Mouse (Mus musculus): ENCODE measurements around the gene Vmn1r214.

The Vmn1r214 gene

DNA sequence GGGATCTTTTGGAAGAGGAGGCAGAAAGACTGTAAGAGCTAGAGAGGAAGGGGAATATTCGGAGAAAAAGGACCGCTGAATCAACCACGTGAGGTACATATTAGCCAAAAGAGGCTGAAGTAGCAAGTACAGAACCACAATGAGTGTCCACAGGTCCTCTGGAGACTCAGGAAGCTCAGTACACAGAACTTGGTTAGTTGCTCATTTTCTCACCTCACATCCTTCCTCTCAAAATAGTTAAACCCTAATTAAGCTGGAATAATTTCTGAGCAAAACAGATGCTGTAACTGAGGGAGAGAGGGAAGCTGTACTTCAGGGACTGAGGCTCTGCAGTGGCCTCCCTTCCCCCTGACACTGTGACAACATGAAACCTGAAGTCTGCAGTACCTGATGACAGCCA lies at the start of gene Vmn1r214:
TSS of gene Vmn1r214 (plus strand) at position 301 of the 400 bp plus-strand sequence.
- DNase-seq (ENCODE audit: low spot score in 2 of 2), result no peak

DNA sequence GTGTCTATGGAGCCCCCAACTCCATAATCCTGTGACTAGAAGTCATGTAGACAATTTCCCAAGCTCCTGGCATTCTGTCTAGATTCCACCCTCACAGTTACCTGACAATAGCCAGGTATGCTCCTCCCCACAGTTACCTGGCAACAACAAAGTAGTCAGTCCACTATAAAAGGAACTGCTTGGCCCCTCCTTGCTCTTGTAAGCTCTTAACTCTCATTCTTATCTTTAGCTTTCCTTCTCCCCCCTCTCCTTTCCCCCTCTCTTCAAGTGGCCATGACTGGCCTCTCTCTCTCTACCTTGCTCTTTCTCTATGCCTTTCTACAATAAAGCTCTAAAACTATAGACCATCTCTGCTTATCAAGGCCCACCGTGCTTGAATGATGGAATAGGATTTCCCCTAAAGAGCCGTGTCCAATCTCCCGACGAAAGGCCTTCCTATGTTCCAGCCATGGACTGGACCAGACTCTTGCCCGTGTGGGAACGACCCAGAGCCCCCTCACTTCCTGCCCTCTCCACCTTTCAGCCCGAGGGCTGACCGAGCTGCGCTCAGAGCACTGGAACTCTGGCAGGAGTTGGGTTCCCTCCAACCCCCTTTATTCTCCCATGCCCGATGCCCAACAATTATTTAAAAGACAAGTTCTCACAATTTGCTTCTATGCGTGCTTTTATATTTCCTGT lies 39.9 kb upstream of the Vmn1r214 start:
- no peak for DNase-seq (ENCODE audit: low spot score in 2 of 2)

DNA sequence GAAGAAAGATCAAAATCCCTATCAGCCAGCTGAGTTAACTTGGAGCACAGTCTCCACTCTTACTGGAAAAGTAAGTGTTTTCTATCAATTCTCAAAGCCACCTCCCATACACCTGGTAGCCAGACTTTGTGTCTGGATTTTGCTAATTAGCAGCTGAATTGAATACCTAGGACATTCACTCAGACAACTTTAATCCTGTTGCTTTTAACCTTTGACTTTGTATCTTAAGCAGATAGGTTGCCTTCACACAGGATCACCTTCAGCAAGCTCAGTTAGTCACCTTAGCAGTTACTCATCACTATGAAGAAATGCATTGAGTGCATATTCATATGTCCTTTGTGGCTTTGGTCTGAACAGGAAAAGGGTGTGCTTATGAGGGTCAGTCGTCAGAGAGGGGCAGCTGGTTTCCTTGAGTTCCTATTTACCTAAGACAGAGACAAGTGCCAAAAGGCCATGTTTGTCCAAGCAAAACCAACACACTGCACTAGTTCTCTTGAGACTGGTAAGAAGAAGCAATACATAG lies 38.0 kb upstream of the Vmn1r214 start:
- DNase-seq (ENCODE audit: low spot score in 2 of 2), result no peak

DNA sequence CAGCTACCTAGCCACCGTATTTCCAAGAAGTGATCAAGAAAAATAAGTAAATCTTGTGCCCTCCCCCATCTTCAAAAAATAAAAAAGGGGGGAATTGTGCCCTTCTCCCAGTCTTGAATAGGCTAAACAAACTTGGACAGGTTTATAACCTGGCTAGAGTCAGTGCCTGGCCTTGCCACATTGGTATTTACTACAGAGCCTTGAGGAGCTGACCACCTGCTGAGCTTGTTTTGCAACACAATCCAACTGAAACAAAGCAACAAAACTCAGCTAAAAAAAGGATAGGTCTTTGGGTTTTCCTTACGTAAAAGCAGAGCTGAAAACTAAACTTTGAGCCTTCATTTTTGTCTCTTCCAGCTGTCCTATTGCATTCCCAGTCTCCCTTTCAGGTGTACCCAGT lies 37.5 kb upstream of the Vmn1r214 start:
- DNase-seq (ENCODE audit: low spot score in 2 of 2), result no peak

DNA sequence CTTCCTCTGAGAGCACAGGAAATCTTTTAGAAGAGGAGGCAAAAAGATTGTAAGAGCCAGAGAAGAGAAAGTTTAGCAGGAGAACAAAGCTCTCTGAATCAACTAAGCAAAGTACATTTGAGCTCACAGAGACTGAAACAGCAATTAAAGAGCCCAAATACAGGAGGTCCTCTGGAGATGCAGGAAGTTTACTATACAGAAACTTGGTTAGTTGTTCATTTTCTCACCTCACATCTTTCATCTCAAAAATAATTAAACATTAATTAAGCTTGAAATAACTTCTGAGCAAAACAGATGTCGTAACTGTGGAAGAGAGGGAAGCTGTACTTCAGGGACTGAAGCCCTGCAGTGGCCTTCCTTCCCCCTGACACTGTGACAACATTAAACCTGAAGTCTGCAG lies 22.9 kb upstream of the Vmn1r214 start, which contains the start of gene Vmn1r213:
TSS of gene Vmn1r213 (plus strand) at position 301 of the 400 bp plus-strand sequence.
- DNase-seq (ENCODE audit: low spot score in 2 of 2), result no peak

DNA sequence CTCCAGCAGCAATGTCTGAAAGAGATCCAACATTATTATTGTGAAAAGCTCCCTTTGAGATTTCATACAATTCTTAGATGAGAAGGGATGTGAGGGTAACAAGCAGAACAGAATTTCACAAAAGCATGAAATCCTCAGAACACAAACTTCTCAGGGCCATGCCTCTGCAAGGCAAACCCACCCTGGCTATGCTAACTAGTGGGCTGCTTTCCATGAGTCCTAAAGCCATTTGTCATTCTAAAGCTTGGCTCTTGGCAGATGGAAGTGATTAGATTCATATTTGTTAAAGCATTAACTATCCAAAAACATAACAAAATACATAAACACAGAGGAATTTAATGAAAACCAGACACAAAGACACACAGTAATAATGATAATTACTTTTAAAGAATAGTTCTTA lies 12.1 kb upstream of the Vmn1r214 start:
- no peak for DNase-seq (ENCODE audit: low spot score in 2 of 2)

DNA sequence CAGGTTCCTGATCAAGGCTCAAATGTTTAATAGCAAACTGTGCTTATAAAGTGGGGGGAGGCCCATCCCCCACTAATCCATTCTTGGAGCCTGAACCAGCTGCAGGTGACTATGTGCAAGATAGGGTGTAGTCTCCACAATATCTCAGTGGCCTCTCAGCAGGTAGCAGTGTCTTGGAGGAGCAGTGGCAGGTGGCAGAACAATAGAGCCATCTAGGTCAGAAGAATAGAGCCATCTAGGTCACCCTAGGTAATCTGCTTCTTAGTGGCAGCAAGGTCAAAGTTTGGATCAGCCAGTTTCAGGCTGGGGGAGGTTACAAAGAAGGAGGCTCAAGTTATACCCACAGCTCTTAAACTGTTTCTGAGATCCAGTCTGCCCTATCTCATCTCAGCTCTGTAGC lies 5.4 kb upstream of the Vmn1r214 start:
- no peak for DNase-seq (ENCODE audit: low spot score in 2 of 2)

DNA sequence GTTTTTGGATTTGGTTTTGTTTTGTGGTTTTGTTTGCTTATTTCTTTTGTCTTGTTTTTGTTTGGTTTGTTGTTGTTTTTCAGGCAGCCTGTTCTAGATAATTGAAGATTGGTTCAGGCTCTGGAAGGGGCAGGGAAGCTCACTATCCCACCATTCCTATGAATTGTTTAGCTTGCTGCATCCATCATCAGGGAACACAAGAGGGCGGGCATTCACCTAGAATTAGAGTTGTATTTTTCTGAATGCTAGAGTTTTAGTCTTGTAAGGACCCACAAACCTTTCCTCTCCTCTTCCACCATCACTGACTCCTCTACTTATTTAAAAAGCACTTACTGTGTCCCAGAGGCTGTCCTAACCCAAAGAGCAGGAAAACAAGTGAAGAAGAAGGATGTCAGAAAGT lies 27.6 kb downstream of the Vmn1r214 start:
- DNase-seq (ENCODE audit: low spot score in 2 of 2), result no peak

DNA sequence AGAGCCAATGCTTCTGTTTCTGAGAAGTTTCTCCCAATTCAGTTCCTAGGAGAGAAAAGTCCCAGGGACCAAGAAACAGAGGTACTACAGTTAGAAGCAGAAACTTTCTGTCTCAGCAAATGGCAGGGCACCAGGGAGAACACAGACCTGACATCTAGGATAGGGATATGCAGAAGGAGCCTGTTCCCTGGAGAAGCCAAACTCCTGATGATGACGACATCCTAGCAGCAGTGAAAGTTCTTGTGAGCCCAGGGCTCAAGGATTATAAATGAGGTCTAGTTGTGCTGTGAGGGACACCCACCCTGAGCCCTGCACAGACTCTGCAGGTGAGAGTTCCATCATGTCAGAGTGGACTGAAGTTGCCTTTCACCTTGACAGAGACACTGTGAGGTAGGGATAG lies 37.5 kb downstream of the Vmn1r214 start, which contains the start of gene Vmn1r215:
TSS of gene Vmn1r215 (plus strand) at position 301 of the 400 bp plus-strand sequence.
- DNase-seq (ENCODE audit: low spot score in 2 of 2), result no peak

DNA sequence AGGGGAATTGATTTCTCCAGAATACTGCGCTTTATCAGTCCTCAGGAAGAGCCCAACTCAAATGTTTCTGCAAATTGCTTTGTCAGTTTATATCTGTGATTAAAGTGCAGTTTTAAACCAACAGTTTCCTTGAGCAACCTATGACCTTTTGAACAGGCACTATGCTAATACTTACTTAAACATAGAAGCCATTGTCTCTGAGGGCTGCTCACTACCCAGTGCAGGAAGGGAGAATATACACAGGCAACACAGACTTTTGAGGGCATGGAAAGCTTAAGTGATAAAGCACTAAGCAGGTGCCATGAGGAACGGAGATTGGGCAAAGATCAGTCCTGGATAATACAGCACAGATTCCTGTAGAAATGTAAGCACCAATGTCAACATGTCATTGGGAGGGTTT lies 39.1 kb downstream of the Vmn1r214 start:
- no peak for DNase-seq (ENCODE audit: low spot score in 2 of 2)
